Mouse (Mus musculus) limb, embryonic 11.5 days (tissue): ENCODE measurements at regions not wholly inside any gene's neighbourhood (a gene's known extent, or its start where the extent isn't known, plus 50 kb on each side); places are given as distances from the start of the nearest gene placed in this dataset.

Experiments used
- ATAC-seq: fragments of 200-750 bp; cut with Nextera tagmentation; 2 replicates; pipeline ENCODE4 v1.8.0; 2017; ENCODE audit warnings: low read depth; ENCODE audit not compliant: insufficient number of reproducible peaks, low FRiP score, low TSS enrichment
- DNase-seq: peaks from one replicate; pipeline ENCODE4 v3.0.0-alpha.2; 2015; ENCODE audit warnings: low spot score
- H3K27ac ChIP-seq: fragments of 300-500 bp; sonication (generic); replicated peaks from 2 replicates; pipeline ENCODE4 v1.5.1; 2014; ENCODE audit warnings: low read depth, mild to moderate bottlenecking, low read length
- H3K27me3 ChIP-seq: fragments of 300-500 bp; sonication (generic); 2 replicates; pipeline ENCODE4 v1.6.1; 2014; ENCODE audit warnings: mild to moderate bottlenecking, low read length, mixed read lengths; ENCODE audit not compliant: control insufficient read depth, insufficient read depth
- H3K36me3 ChIP-seq: fragments of 300-500 bp; sonication (generic); 2 replicates; pipeline ENCODE4 v1.6.1; 2014; ENCODE audit warnings: mild to moderate bottlenecking, low read length, moderate library complexity, mixed read lengths; ENCODE audit not compliant: control insufficient read depth, insufficient read depth
- H3K4me1 ChIP-seq: fragments of 300-500 bp; sonication (generic); 2 replicates; pipeline ENCODE4 v1.6.1; 2014; ENCODE audit warnings: low read length, mixed read lengths; ENCODE audit not compliant: control insufficient read depth, insufficient read depth
- H3K4me2 ChIP-seq: fragments of 300-500 bp; sonication (generic); 2 replicates; pipeline ENCODE4 v1.6.1; 2014; ENCODE audit warnings: low read depth, mild to moderate bottlenecking, moderate library complexity; ENCODE audit not compliant: severe bottlenecking
- H3K4me3 ChIP-seq: fragments of 300-500 bp; sonication (generic); 2 replicates; pipeline ENCODE4 v1.5.1; 2014; ENCODE audit warnings: low read depth, low read length
- H3K9ac ChIP-seq: fragments of 300-500 bp; sonication (generic); 2 replicates; pipeline ENCODE4 v1.6.1; 2014; ENCODE audit warnings: mild to moderate bottlenecking, low read length
- H3K9me3 ChIP-seq: fragments of 300-500 bp; sonication (generic); 2 replicates; pipeline ENCODE4 v1.6.1; 2016; ENCODE audit warnings: low read length; ENCODE audit not compliant: control insufficient read depth
- WGBS: fragments of 180-500 bp; shearing (Covaris S2); extraction: QIAGEN DNeasy Blood & Tissue Kit; methylation state at CpG from one replicate; pipeline ENCODE4 v1.1.7; 2014; 5-methylcytosine and 5-hydroxymethylcytosine counted together

GRCm38 (mm10) chr5:97537492-97538257 is 80.9 kb upstream of the Gk2 start:
- Histone ChIP-seq H3K27ac (no peak overlapping the region), H3K4me2 (no peak overlapping the region), H3K4me1 (no peaks in the 10 kb centered on the region), H3K27me3 (no peaks in the 10 kb centered on the region), H3K4me3 (no peak overlapping the region), H3K9ac (no peak overlapping the region), H3K9me3 (no peaks in the 10 kb centered on the region), H3K36me3 (no peaks in the 10 kb centered on the region)
- ATAC-seq (no peak), DNase-seq (no peak)
- WGBS, result 18% methylated on average over 3 of the region's 3 CpGs

DNA sequence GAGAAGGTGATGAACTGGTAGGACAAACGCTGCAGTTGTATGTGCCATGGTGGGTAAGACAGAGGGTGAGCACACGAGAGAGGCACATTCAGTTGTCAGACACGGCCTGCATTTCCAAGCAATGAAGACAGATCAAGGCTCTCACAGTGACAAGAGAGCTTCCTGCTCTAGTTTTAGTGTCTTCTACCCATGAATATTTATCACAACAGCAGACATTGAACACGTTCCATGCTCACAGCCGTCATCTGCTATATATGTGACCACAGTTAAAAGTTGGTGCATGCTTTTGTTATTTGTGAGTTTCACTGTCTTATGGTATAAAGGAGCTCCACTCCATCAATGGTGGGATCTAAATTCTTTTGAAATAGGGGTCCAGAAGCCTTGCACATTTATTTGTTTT is 76.9 kb upstream of the Gk2 start:
- WGBS, result 84% methylated on average over 5 of the region's 5 CpGs
- ATAC-seq (no peak), DNase-seq (no peak)

DNA sequence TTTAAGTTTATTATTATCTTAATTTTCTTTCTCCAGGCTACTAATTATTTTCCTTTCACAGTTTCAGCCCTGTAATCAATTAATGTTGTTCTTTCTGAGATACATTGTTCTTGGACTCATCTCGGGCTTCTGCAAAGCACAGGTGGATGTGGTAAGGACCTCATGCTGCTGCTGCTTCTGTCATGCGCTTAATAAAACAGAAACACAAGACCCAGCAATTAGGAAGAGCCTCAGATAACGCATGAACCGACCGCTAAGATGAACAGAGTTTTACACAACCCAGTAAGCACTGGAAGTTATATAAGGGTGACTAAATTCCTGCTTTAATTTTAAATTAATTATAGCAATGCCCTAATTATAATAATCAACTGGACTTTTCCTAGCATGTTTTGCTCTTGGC is 70.7 kb upstream of the Gk2 start:
- DNase-seq, result no peak
- H3K9me3 ChIP-seq, result no peaks in the 10 kb centered on the region
- H3K4me2 ChIP-seq, result no peak overlapping the region
- H3K27ac ChIP-seq, result no peak overlapping the region
- H3K4me3 ChIP-seq, result no peak overlapping the region
- no peak for ATAC-seq
- H3K9ac ChIP-seq, result no peak overlapping the region
- H3K36me3 ChIP-seq, result no peaks in the 10 kb centered on the region
- no peaks in the 10 kb centered on the region for H3K27me3 ChIP-seq
- H3K4me1 ChIP-seq, result no peaks in the 10 kb centered on the region
- 82% methylated on average over 5 of the region's 5 CpGs for WGBS

More for the DNA sequence above, 76.9 kb upstream of the Gk2 start:
- H3K4me1 ChIP-seq, result no peaks in the 10 kb centered on the region
- no peak overlapping the region for H3K27ac ChIP-seq
- H3K27me3 ChIP-seq, result no peaks in the 10 kb centered on the region
- H3K4me3 ChIP-seq, result no peak overlapping the region
- H3K9me3 ChIP-seq, result no peaks in the 10 kb centered on the region
- no peak overlapping the region for H3K9ac ChIP-seq
- no peak overlapping the region for H3K4me2 ChIP-seq
- no peaks in the 10 kb centered on the region for H3K36me3 ChIP-seq
